Mouse (Mus musculus) bone marrow macrophage, adult 2 months (primary cell): ENCODE measurements around the gene Entpd8. TPM values are rescaled to one million over a fixed set of nuclear protein-coding genes. Genes with fewer than 3 reads are reported as not detected.
A peak's percentile ranks its signal among the peaks of the same experiment; 100 is the strongest.

Experiments used
- H3K27ac ChIP-seq: 2 replicates; pipeline ENCODE4 v1.5.1; 2012; ENCODE audit warnings: low read depth, low read length; ENCODE audit not compliant: insufficient read depth
- H3K4me1 ChIP-seq: 2 replicates; pipeline ENCODE4 v1.6.1; 2012; ENCODE audit warnings: low read length; ENCODE audit not compliant: control insufficient read depth, insufficient read depth
- H3K4me3 ChIP-seq: 2 replicates; pipeline ENCODE4 v1.5.1; 2012; ENCODE audit warnings: mild to moderate bottlenecking, low read length, moderate library complexity; ENCODE audit not compliant: insufficient read depth
- CTCF ChIP-seq: IDR thresholded peaks from 2 replicates; pipeline ENCODE4 v1.5.1; 2012; ENCODE audit warnings: low read depth, mild to moderate bottlenecking, low read length, moderate library complexity
- POLR2A ChIP-seq: IDR thresholded peaks from 2 replicates; pipeline ENCODE4 v1.6.1; 2012; ENCODE audit warnings: mild to moderate bottlenecking, low read depth, low read length, borderline replicate concordance
- polyA plus RNA-seq: library from polyadenylated mRNA; stranded (reverse); fragments of >200 nt; gene quantifications from 2 replicates; pipeline ENCODE4 v1.2.4, GENCODE M21; 2012; ENCODE audit not compliant: missing spikeins, insufficient read depth, insufficient read length

Entpd8 gene
- polyA plus RNA-seq, 1 experiment, result not detected

DNA sequence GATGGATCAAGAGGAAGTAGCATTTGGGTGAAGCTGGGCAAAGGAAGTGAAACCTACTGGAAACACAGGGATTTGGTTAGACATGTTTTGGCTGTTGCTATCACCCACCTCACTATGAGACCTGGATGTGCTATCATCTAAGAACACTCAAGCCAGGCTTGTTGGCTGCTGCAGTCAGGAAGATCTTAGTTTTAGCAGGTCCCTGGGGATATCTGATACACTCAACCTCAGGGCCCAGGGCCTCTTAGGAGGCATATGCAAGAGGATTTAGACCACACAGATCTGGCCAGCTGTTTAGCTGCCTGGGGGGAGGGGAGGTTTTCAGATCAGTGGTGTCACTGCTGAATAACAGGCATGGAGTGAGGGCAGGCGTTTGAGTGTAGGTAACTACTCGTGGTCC lies 35.3 kb downstream of the Entpd8 start:
- Histone ChIP-seq H3K4me3 (no peak overlapping the region), H3K4me1 (peaks cover 25% of the 10 kb centered on the region), H3K27ac (peak overlapping the region; percentile 45)
- no peak for TF ChIP-seq POLR2A
- no peak for TF ChIP-seq CTCF

DNA sequence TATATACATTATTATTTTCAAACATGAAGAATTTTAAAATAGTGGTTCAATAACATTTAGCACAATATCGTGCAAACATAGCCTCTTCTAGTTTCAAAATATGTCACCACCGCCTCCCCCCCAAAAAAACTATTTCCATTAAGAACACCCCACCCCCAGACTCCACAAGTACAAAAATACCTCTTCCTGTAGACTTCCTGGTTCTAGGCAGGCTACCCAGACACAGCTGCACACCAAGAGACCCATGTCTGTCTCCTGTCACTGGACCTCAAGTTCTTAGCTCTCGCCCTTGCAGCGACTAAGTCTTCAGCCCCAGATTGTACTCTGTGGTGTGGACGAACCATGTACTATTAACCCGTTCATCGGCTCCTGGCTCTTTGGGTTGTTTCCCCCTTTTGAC lies 40.9 kb downstream of the Entpd8 start:
- H3K4me3 ChIP-seq, result no peak overlapping the region

DNA sequence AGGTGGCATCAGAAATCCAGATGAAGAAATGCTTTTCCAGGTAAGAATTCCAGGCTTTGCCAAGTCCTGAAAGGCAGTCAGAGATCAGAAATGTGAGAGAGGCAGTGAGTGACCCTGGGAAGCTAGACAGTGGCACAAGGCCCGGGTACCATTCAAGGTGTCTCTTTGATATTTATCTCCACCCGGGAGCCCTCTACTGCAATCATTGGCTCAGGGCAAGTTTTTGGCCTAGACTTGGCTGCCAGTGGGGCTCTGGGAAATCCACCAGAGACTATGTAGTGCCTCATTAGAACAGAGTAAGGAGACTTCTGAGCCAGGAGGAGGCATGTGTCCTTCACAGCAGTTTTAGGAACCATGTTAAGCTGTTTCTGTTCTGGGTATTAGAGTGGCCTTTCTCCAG lies 42.6 kb downstream of the Entpd8 start:
- Histone ChIP-seq H3K27ac (no peak overlapping the region), H3K4me1 (no peaks in the 10 kb centered on the region; the same call in 1 of the 2 replicates), H3K4me3 (no peak overlapping the region)
- no peak for TF ChIP-seq CTCF
- TF ChIP-seq POLR2A, result no peak

More for the DNA sequence above, 40.9 kb downstream of the Entpd8 start:
- Histone ChIP-seq H3K27ac (no peak overlapping the region), H3K4me1 (peaks cover 3% of the 10 kb centered on the region)
- TF ChIP-seq POLR2A (no peak), CTCF (no peak)

DNA sequence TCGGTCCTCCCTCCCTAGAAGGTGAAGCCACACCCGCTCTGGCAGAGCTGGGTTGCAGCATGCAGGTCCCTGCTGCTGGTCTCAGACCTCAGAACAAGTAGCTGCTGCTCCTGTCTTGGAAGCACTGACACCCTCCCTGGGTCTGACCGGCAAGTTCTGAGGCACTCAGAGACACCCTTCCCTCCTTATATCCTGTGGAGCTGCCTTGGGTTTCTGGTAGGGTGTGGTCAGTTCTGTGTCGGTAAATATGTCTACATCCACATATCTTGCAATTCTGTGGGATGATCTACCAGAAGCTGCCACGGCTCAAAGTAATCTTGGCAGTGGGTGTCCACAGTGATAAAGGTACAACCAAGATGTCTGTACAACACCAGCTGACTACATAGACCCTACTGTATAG lies 43.4 kb downstream of the Entpd8 start:
- H3K27ac ChIP-seq, result no peak overlapping the region
- H3K4me1 ChIP-seq, result no peaks in the 10 kb centered on the region; the same call in 1 of the 2 replicates
- TF ChIP-seq CTCF, result no peak
- TF ChIP-seq POLR2A, result no peak

DNA sequence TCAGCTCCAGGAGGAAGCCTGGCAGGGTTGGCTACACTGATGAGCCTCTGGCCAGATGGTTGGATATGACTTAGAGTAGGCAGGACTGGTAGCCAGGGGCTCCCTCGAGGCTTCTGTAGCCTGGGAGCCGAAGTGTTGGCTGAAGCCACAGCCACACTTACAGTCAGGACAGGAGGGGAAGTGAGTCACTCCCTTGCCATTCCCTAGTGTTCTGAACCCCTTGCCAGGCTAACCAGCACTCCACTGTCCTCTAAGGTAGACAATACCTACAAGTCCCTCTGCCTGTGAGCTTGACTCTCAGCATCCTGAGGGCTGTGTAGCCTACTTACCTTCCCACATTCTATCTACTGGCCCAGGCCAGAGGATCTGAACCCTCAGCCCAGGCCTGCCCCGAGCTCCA lies 44.3 kb downstream of the Entpd8 start:
- no peak overlapping the region for H3K27ac ChIP-seq
- no peak overlapping the region for H3K4me3 ChIP-seq
- TF ChIP-seq CTCF, result no peak
- no peak for TF ChIP-seq POLR2A
- H3K4me1 ChIP-seq, result no peaks in the 10 kb centered on the region; the same call in 1 of the 2 replicates

More for the DNA sequence above, 43.4 kb downstream of the Entpd8 start:
- H3K4me3 ChIP-seq, result no peak overlapping the region

DNA sequence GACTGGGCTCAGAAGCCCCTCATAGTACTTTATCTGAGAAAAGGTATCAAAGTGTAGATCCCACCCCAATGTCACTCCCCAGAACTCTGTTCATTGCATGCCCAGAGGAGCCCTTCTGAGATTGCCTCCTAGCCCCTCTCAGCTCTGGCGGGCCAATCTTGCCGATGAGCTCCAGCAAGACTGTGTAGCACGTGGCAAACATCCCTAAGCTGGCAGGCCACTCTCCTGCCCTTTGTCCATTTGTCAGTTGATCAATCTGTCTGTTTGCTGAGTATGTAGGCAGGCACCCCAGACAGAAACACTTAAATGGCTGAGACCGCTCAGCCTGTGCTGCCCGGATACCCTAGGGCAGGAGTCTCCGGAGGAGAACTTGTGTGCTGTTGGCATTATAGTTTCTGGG lies 45.0 kb downstream of the Entpd8 start:
- TF ChIP-seq POLR2A (no peak), CTCF (no peak)
- no peak overlapping the region for H3K4me3 ChIP-seq
- H3K27ac ChIP-seq, result no peak overlapping the region
- H3K4me1 ChIP-seq, result no peaks in the 10 kb centered on the region

DNA sequence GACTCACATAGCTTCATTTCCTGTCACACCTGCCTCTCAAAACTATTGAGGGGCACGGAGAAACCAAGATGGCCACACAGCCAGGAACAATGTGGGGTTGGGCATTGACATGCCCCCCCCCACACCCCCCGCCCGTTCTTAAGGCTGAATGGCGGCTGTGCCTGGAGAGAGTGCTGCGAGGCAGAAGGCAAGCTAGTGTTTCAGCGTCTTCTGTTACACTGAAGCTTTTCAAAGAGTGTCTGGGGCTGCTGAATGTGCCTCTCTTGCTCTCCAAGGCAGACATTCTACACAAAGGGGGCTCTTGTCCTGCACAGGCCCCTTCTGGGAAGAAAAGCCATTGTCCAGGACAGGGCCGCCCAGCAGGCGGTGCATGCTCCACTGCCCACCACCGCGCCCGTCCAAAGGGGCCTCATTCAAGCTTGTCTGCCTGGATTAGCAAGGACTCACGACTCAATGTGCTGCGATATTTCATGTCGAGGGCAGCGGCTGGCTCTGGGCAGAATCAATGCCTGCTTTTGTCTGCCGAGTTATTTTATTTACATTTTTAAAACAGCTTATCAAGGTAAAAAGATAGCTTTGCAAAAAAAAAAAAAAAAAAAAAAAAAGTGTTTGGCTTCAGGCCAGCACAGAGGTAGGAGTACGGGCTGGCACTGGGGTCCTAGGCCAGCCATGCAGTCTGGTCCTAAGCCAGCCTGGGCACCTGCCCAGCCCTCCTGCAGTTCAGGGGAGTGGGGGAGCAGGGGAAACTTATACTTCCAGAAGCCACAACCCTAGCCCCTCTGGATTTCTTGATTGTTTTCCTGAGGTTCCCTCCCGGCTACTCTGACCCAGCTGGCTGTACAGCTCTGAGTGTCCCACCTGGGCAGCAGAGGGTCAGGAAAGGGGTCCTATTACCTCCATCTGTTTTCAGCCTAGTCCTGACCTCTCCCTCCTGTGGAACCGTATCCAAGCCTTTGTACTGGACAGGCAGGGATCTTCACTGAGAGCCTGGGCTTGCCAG lies 46.2 kb downstream of the Entpd8 start:
- no peak overlapping the region for H3K27ac ChIP-seq
- TF ChIP-seq POLR2A (no peak), CTCF (no peak)
- no peaks in the 10 kb centered on the region for H3K4me1 ChIP-seq
- H3K4me3 ChIP-seq, result no peak overlapping the region

DNA sequence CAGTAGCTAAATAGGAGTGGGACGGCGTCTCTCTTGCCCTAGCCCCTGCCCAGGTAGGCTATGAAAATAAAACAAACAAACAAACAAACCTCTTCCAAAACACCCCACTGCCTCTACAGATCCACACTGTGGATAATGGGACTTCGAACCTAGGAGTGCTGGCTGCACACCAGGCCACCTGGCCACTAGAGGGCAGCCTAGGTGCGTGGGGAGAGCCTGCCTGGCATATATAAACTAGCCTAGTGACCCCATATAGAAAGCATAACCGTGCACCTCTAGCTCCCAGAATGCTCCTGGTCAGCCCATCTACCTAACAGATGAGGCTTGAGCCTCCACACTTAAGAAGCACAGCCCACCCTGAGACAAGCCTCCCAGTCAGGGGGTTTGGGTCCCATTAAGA lies 47.1 kb downstream of the Entpd8 start:
- no peak overlapping the region for H3K4me3 ChIP-seq
- H3K4me1 ChIP-seq, result no peaks in the 10 kb centered on the region
- no peak overlapping the region for H3K27ac ChIP-seq
- TF ChIP-seq CTCF, result peak; percentile 47
- TF ChIP-seq POLR2A, result no peak

DNA sequence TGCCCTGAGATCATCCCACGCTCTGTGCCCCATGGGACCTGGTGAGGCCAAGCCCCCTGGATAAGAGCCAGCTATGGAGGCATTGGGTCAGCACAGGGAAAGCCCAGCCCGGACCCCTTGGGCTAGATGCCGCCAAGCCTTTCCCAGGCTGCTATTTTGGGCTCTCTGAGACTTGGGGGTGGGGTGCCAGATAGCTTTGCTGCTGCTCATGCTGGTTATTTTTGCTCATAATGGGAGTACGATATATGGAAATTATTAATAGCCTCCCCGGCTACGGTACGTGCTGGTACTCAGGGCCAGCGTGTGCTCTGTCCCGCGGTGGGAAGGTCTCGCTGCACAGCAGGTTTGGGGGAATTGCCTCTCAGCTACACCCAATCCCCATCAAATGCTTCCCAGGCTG lies 48.0 kb downstream of the Entpd8 start:
- Histone ChIP-seq H3K4me3 (no peak overlapping the region), H3K27ac (no peak overlapping the region), H3K4me1 (no peaks in the 10 kb centered on the region)
- TF ChIP-seq CTCF, result no peak
- TF ChIP-seq POLR2A, result no peak

DNA sequence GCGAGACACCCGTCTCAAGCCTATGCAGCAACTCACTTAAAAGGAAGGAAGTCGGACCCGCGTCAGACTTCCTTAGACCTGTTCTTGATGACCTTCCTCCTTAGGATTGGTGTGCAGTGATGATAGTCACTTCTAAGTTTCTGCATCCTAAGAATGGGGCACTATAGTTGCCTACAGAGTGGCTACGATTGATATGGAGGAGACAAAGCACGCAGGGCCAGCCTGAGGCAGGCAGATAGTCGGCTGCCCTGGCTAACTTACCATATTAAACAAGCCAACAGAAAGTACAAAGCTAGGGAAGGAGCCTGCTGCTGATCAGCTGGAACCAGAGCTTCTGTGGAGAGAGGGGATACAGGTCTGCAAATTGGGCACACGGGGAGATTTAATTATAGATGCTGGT lies 51.5 kb downstream of the Entpd8 start:
- Histone ChIP-seq H3K4me3 (no peak overlapping the region), H3K27ac (no peak overlapping the region), H3K4me1 (no peaks in the 10 kb centered on the region)
- no peak for TF ChIP-seq POLR2A
- no peak for TF ChIP-seq CTCF

Other genes starting within 250 kb of the Entpd8 start
- 29.9 and 32.9 TPM in 2 replicates for gene Ehmt1, start 160.7 kb upstream of the Entpd8 start, polyA plus RNA-seq
- gene Arrdc1, start 145.1 kb upstream of the Entpd8 start, polyA plus RNA-seq, result 97.6 and 102 TPM in 2 replicates
- 6.5 and 7.6 TPM in 2 replicates for gene Zmynd19, start 130.5 kb upstream of the Entpd8 start, polyA plus RNA-seq
- gene Dph7, start 117.9 kb upstream of the Entpd8 start, polyA plus RNA-seq, result 8.2 and 8.7 TPM in 2 replicates
- gene Mrpl41, start 105.2 kb upstream of the Entpd8 start, polyA plus RNA-seq, result 30.9 and 31.6 TPM in 2 replicates
- 184 and 202 TPM in 2 replicates for gene Pnpla7, start 104.3 kb upstream of the Entpd8 start, polyA plus RNA-seq
- 14.4 and 18.0 TPM in 2 replicates for gene Nsmf, start 25.9 kb upstream of the Entpd8 start, polyA plus RNA-seq
- gene Noxa1, start 14.8 kb downstream of the Entpd8 start, polyA plus RNA-seq, result not detected in 2 replicates
- not detected in 2 replicates for gene Nrarp, start 100.5 kb downstream of the Entpd8 start, polyA plus RNA-seq
- gene Tor4a, start 116.6 kb downstream of the Entpd8 start, polyA plus RNA-seq, result 72.2 and 73.2 TPM in 2 replicates
- gene Nelfb, start 131.2 kb downstream of the Entpd8 start, polyA plus RNA-seq, result 33.3 and 35.7 TPM in 2 replicates
- gene Stpg3, start 134.3 kb downstream of the Entpd8 start, polyA plus RNA-seq, result not detected in 2 replicates
- gene Fam166a, start 138.4 kb downstream of the Entpd8 start, polyA plus RNA-seq, result not detected in 2 replicates
- 124 and 135 TPM in 2 replicates for gene Tubb4b, start 144.4 kb downstream of the Entpd8 start, polyA plus RNA-seq
- not detected in 2 replicates for gene Slc34a3, start 154.1 kb downstream of the Entpd8 start, polyA plus RNA-seq
- not detected in 2 replicates for gene Rnf224, start 156.5 kb downstream of the Entpd8 start, polyA plus RNA-seq
- gene Rnf208, start 162.0 kb downstream of the Entpd8 start, polyA plus RNA-seq, result 0.66 TPM in 1 of 2 replicates, not detected in the other
- not detected in 2 replicates for gene Cysrt1, start 162.1 kb downstream of the Entpd8 start, polyA plus RNA-seq
- gene AL732309.1, start 166.6 kb downstream of the Entpd8 start, polyA plus RNA-seq, result 1.3 and 6.1 TPM in 2 replicates
- gene Tmem203, start 175.1 kb downstream of the Entpd8 start, polyA plus RNA-seq, result 18.1 and 20.4 TPM in 2 replicates
- 8.8 and 10.2 TPM in 2 replicates for gene Tprn, start 182.3 kb downstream of the Entpd8 start, polyA plus RNA-seq
- gene Ssna1, start 192.1 kb downstream of the Entpd8 start, polyA plus RNA-seq, result 55.1 and 59.7 TPM in 2 replicates
- 84.0 and 89.6 TPM in 2 replicates for gene Anapc2, start 192.2 kb downstream of the Entpd8 start, polyA plus RNA-seq
- not detected in 2 replicates for gene Tmem210, start 207.8 kb downstream of the Entpd8 start, polyA plus RNA-seq
- not detected in 2 replicates for gene Lrrc26, start 209.6 kb downstream of the Entpd8 start, polyA plus RNA-seq
- 0.79 TPM in 1 of 2 replicates, not detected in the other for gene Grin1, start 238.9 kb downstream of the Entpd8 start, polyA plus RNA-seq